Mouse (Mus musculus) ovary, postnatal 36 days (tissue): ENCODE measurements around the gene Sh3bp1.
A peak's percentile ranks its signal among the peaks of the same experiment; 100 is the strongest.

Experiments used
- DNase-seq: peaks from one replicate; pipeline ENCODE4 v3.0.0; 2022; ENCODE audit warnings: low spot score, mixed read lengths

Sh3bp1 gene

GRCm38 (mm10) chr15:78899740-78900584, at the start of gene Sh3bp1:
TSS of gene Sh3bp1 (plus strand) at chr15:78899768.
- DNase-seq: peak; percentile 76

- DNase-seq: no peak
Observed at GRCm38 (mm10) chr15:78850059-78850824, 49.3 kb upstream of the Sh3bp1 start.

- no peak for DNase-seq
Observed at GRCm38 (mm10) chr15:78850944-78851343, 48.6 kb upstream of the Sh3bp1 start.

GRCm38 (mm10) chr15:78851505-78852153, 47.9 kb upstream of the Sh3bp1 start:
- DNase-seq: peak; percentile 88

GRCm38 (mm10) chr15:78855303-78855965, 44.1 kb upstream of the Sh3bp1 start, which contains the start of gene Lgals2:
TSS of gene Lgals2 (minus strand) at chr15:78855529.
- DNase-seq: no peak

GRCm38 (mm10) chr15:78857009-78857408, 42.6 kb upstream of the Sh3bp1 start:
- peak; percentile 68 for DNase-seq

- no peak for DNase-seq
Observed at GRCm38 (mm10) chr15:78859311-78859710, 40.3 kb upstream of the Sh3bp1 start.

- DNase-seq: no peak
Observed at GRCm38 (mm10) chr15:78859714-78860113, 39.9 kb upstream of the Sh3bp1 start.

GRCm38 (mm10) chr15:78862280-78862679, 37.3 kb upstream of the Sh3bp1 start:
- no peak for DNase-seq

- DNase-seq: no peak
Observed at GRCm38 (mm10) chr15:78863154-78863553, 36.4 kb upstream of the Sh3bp1 start.

GRCm38 (mm10) chr15:78863852-78864253, 35.7 kb upstream of the Sh3bp1 start:
- DNase-seq: peak; percentile 47

GRCm38 (mm10) chr15:78868398-78868797, 31.2 kb upstream of the Sh3bp1 start:
- DNase-seq: no peak

GRCm38 (mm10) chr15:78868826-78869233, 30.7 kb upstream of the Sh3bp1 start:
- DNase-seq: no peak

GRCm38 (mm10) chr15:78869775-78870174, 29.8 kb upstream of the Sh3bp1 start:
- DNase-seq: no peak

GRCm38 (mm10) chr15:78872021-78872608, 27.5 kb upstream of the Sh3bp1 start:
- DNase-seq: no peak

- DNase-seq: no peak
Observed at GRCm38 (mm10) chr15:78873803-78874435, 25.6 kb upstream of the Sh3bp1 start.

GRCm38 (mm10) chr15:78874989-78875388, 24.6 kb upstream of the Sh3bp1 start:
- no peak for DNase-seq

GRCm38 (mm10) chr15:78875537-78875936, 24.0 kb upstream of the Sh3bp1 start:
- DNase-seq: no peak

GRCm38 (mm10) chr15:78876258-78876696, 23.3 kb upstream of the Sh3bp1 start:
- DNase-seq: peak; percentile 85

- DNase-seq: peak; percentile 88
Observed at GRCm38 (mm10) chr15:78876991-78877809, 22.4 kb upstream of the Sh3bp1 start, which contains the start of gene Gga1. TSS of gene Gga1 (plus strand) at chr15:78877190.
